9 mouse cellular contexts compared by ENCODE assay signal in the genomic region with DNA sequence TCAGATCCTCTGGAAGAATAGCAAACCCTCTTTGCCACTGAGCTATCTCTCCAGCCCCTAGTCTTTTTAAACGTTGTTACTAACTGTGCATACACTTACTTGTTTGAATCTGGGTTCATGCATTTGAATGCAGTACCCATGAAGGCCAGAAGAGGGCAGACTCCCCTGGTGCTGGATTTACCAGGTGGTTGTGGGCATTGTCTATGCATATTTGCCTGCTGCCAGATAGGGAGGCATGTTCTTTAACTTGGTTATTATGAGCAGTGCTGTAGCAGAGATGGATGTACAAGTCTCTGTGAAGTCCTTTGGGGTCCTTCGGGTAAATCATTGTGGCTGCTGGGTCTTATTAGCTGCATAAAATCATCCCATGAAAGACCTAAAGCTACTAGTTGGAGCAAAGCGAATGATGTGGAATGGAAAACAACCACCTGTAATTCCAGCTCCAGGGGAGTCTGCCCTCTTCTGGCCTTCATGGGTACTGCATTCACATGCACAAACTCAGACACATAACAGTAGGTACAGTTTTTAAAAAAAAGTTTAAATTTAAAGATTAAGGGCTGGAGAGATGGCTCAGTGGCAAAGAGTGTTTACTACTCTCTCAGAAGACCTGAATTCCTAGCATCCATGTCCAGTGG.
A peak's percentile ranks its signal among the peaks of the same experiment; 100 is the strongest.
DNase-seq lines count a peak whose midpoint lies in the region; ATAC-seq and TF ChIP-seq lines count a peak whose summit lies in the region.
"Had no signal": no experiment of that assay in that cellular context is flagged by ENCODE, and none has a peak within 500 bp of the region (broad histone marks: within the 10 kb centered on the region; RNA-seq: fewer than 3 reads in every experiment).

No protein-coding gene starts in this region.

- no peak overlapping the region for H3K4me2 ChIP-seq in kidney, embryonic 15.5 days
- H3K4me2 ChIP-seq: heart, embryonic 15.5 days had no signal

- no peak for ATAC-seq in kidney, embryonic 15.5 days (replicated peaks; ENCODE audit: low FRiP score)
- ATAC-seq in granulocyte monocyte progenitor cell, adult 5-6 weeks (replicated peaks; ENCODE audit: poor library complexity, severe bottlenecking): no peak; the same call in 1 of the 2 replicates

- H3K9me3 ChIP-seq in kidney, embryonic 15.5 days (replicated peaks): no peaks in the 10 kb centered on the region; the same call in 1 of the 2 replicates
- no peaks in the 10 kb centered on the region for H3K9me3 ChIP-seq in E14TG2a.4 (ENCODE audit: low read length)
- H3K9me3 ChIP-seq: heart, embryonic 15.5 days had no signal

- peak; percentile 40 for TF ChIP-seq CTCF in E14TG2a.4 (conservative IDR thresholded peaks at IDR 0.05; ENCODE audit: low read length)

- WGBS in kidney, embryonic 15.5 days: 73% methylated on average over 3 of the region's 3 CpGs

- DNase-seq in kidney, adult 11 months: peak; percentile 13
- DNase-seq in adrenal gland, adult 8-10 months: peak; percentile 15
- peak; percentile 48 for DNase-seq in embryo, embryonic 9.5 days (ENCODE audit: extremely low spot score)
- DNase-seq in kidney, postnatal 4 days: peak; percentile 62 to 68
- peak; percentile 63 for DNase-seq in retina, embryonic 14.5 days (ENCODE audit: low spot score)

- H3K9ac ChIP-seq in kidney, embryonic 15.5 days: no peak overlapping the region
- H3K9ac ChIP-seq: heart, embryonic 15.5 days had no signal

- H3K4me1 ChIP-seq in kidney, embryonic 15.5 days: no peaks in the 10 kb centered on the region
- H3K4me1 ChIP-seq in E14TG2a.4 (replicated peaks; ENCODE audit: low read depth, low read length): peaks cover 11% of the 10 kb centered on the region
- H3K4me1 ChIP-seq: heart, embryonic 15.5 days had no signal

- no peaks in the 10 kb centered on the region for H3K27me3 ChIP-seq in kidney, embryonic 15.5 days
- 0 out of 2 replicates have a peak, but pooled peaks cover 3% of the 10 kb centered on the region for H3K27me3 ChIP-seq in E14TG2a.4 (ENCODE audit: insufficient read depth, low read length)
- H3K27me3 ChIP-seq: heart, embryonic 15.5 days had no signal

- H3K4me3 ChIP-seq in kidney, embryonic 15.5 days (replicated peaks): no peak overlapping the region
- no peak overlapping the region for H3K4me3 ChIP-seq in E14TG2a.4 (replicated peaks; ENCODE audit: low read length)
- H3K4me3 ChIP-seq: heart, embryonic 15.5 days had no signal

- no peaks in the 10 kb centered on the region for H3K36me3 ChIP-seq in kidney, embryonic 15.5 days
- no peaks in the 10 kb centered on the region for H3K36me3 ChIP-seq in E14TG2a.4 (ENCODE audit: insufficient read depth, low read length)
- H3K36me3 ChIP-seq: heart, embryonic 15.5 days had no signal

- H3K27ac ChIP-seq in kidney, embryonic 15.5 days: no peak overlapping the region
- H3K27ac ChIP-seq: heart, embryonic 15.5 days had no signal

Comparison
In these comparisons a context has a peak if more than half of its experiments do, and no peak if none do; other contexts are left out.
1. DNase-seq: peak in every context shown above with its lines; median percentile 65 in kidney, postnatal 4 days; 63 in retina, embryonic 14.5 days; 48 in embryo, embryonic 9.5 days; 15 in adrenal gland, adult 8-10 months; 13 in kidney, adult 11 months.